Mouse (Mus musculus) liver, adult 2 months (tissue): ENCODE results near the gene Ube2cbp.

Experiments
- CTCF ChIP-seq: fragments of 200-500 bp; IDR thresholded peaks from 2 replicates; pipeline ENCODE4 v1.5.1; 2011; ENCODE audit warnings: low read depth, low read length, control low read depth
- POLR2A ChIP-seq: fragments of 200-500 bp; IDR thresholded peaks from 2 replicates; pipeline ENCODE4 v1.6.1; 2011; ENCODE audit warnings: low read length, control low read depth; ENCODE audit not compliant: insufficient read depth; ENCODE audit errors: extremely low read depth

DNA sequence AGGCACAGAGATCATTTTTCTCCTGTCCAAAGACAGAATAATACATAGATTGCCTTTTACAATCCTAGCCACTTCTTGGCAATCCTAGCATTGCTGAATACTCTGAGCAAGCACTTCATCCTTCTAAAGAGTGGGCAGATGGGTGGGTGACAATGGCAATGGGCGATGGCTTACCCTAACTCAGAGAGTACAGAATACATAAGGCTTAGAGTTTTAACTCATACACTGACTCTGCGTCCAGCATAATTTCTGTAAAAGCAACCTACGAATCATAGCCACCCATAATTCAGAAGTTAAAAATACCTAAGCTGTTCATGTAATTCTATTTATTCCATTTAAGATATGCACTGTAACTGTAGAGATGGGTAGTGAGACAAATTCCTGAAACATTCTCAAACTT is 29.2 kb downstream of the Ube2cbp start:
- TF ChIP-seq CTCF (no peak), POLR2A (no peak)
